Mouse (Mus musculus) ES-E14 (cell line): ENCODE results near the gene Ndc1. TPM values are rescaled to one million over a fixed set of nuclear protein-coding genes. Genes with fewer than 3 reads are reported as not detected.
A peak's percentile ranks its signal among the peaks of the same experiment; 100 is the strongest.

ENCODE experiments used
- DNase-seq: peaks from one replicate; pipeline ENCODE4 v3.0.0-alpha.2; 2013; ENCODE audit warnings: low read depth, low spot score
- H3K27ac ChIP-seq: 2 replicates; pipeline ENCODE4 v1.5.1; 2012; ENCODE audit warnings: low read depth, mild to moderate bottlenecking, low read length, moderate library complexity, mixed read lengths; ENCODE audit not compliant: poor library complexity, insufficient read depth, severe bottlenecking
- H3K36me3 ChIP-seq: 2 replicates; pipeline ENCODE4 v1.6.1; 2012; ENCODE audit warnings: mild to moderate bottlenecking, low read length, moderate library complexity, mixed read lengths; ENCODE audit not compliant: control insufficient read depth, poor library complexity, insufficient read depth, severe bottlenecking
- H3K4me1 ChIP-seq, 2 experiments: fragments of 150-350 bp in 1 of 2; sonication (generic) in 1 of 2; 2 replicates each; pipeline ENCODE4 v1.6.1; 2012; ENCODE audit warnings: low read length in 2 of 2, mild to moderate bottlenecking in 1 of 2, mixed read lengths in 1 of 2; ENCODE audit not compliant: control insufficient read depth in 2 of 2, insufficient read depth in 2 of 2, poor library complexity in 1 of 2
- H3K4me3 ChIP-seq, 2 experiments: fragments of 150-350 bp in 1 of 2; sonication (generic) in 1 of 2; 2 replicates each; pipeline ENCODE4 v1.5.1; 2012; ENCODE audit warnings: low read length in 2 of 2, low read depth in 1 of 2, mild to moderate bottlenecking in 1 of 2, mixed read lengths in 1 of 2; ENCODE audit not compliant: insufficient read depth in 1 of 2, poor library complexity in 1 of 2, severe bottlenecking in 1 of 2
- H3K9ac ChIP-seq: 2 replicates; pipeline ENCODE4 v1.6.1; 2012; ENCODE audit warnings: low read depth, mild to moderate bottlenecking, low read length, mixed read lengths; ENCODE audit not compliant: poor library complexity, insufficient read depth, severe bottlenecking
- H3K9me3 ChIP-seq: fragments of 150-350 bp; sonication (generic); 2 replicates; pipeline ENCODE4 v1.6.1; 2012; ENCODE audit warnings: low read depth, mild to moderate bottlenecking, low read length; ENCODE audit not compliant: control insufficient read depth, insufficient read depth
- CHD2 ChIP-seq: IDR thresholded peaks from 2 replicates; pipeline ENCODE4 v1.6.1; 2014; ENCODE audit warnings: mild to moderate bottlenecking, low read depth, low read length, inconsistent platforms
- HCFC1 ChIP-seq: IDR thresholded peaks from 2 replicates; pipeline ENCODE4 v1.6.1; 2012; ENCODE audit warnings: low read length, inconsistent platforms, borderline replicate concordance; ENCODE audit not compliant: insufficient read depth
- MAFK ChIP-seq: IDR thresholded peaks from 2 replicates; pipeline ENCODE4 v1.6.1; 2014; ENCODE audit warnings: mild to moderate bottlenecking, low read depth, low read length, inconsistent platforms; ENCODE audit not compliant: insufficient read depth
- ZC3H11A ChIP-seq: IDR thresholded peaks from 2 replicates; pipeline ENCODE4 v1.6.1; 2012; ENCODE audit warnings: low read depth, mild to moderate bottlenecking, inconsistent platforms, low read length, borderline replicate concordance
- ZNF384 ChIP-seq: IDR thresholded peaks from 2 replicates; pipeline ENCODE4 v1.6.1; 2012; ENCODE audit warnings: low read depth, low read length, inconsistent platforms
- in situ Hi-C, 2 experiments: fragments of 600-800 bp; cut with MboI; formaldehyde crosslinking; loops; one replicate each; pipeline ENCODE4 v1.15.1; 2025; ENCODE audit warnings: low sequenced_read_pairs in 2 of 2, inconsistent platforms in 1 of 2; ENCODE audit not compliant: unreplicated experiment in 2 of 2
- total RNA-seq: library from RNA; depleted of rRNA; stranded (reverse); fragments of 300-350 nt; gene quantifications from 2 replicates; pipeline ENCODE4 v1.2.3, GENCODE M21; 2012

Ndc1 gene
- total RNA-seq, 1 experiment: 102 TPM

GRCm38 (mm10) chr4:107333514-107333913 lies 34.1 kb upstream of the Ndc1 start:
- Histone ChIP-seq H3K27ac (no peak overlapping the region), H3K9ac (no peak overlapping the region)

GRCm38 (mm10) chr4:107336356-107336755 lies 31.2 kb upstream of the Ndc1 start:
- H3K4me3 ChIP-seq: no peak overlapping the region
- no peaks in the 10 kb centered on the region for H3K36me3 ChIP-seq
- H3K4me1 ChIP-seq: no peaks in the 10 kb centered on the region
- no peak for DNase-seq
- in situ Hi-C loops: no loop called here
- no peak overlapping the region for H3K9ac ChIP-seq
- H3K9me3 ChIP-seq: no peaks in the 10 kb centered on the region
- H3K27ac ChIP-seq: no peak overlapping the region
- TF ChIP-seq ZNF384: no peak
- TF ChIP-seq HCFC1: no peak
- TF ChIP-seq CHD2: no peak
- no peak for TF ChIP-seq ZC3H11A
- TF ChIP-seq MAFK: no peak

More at GRCm38 (mm10) chr4:107333514-107333913, 34.1 kb upstream of the Ndc1 start:
- TF ChIP-seq ZNF384 (no peak), CHD2 (no peak), ZC3H11A (no peak), HCFC1 (no peak), MAFK (no peak)
- in situ Hi-C loops: no loop called here
- Histone ChIP-seq H3K4me3 (no peak overlapping the region), H3K36me3 (no peaks in the 10 kb centered on the region), H3K9me3 (no peaks in the 10 kb centered on the region), H3K4me1 (no peaks in the 10 kb centered on the region)
- DNase-seq: peak; percentile 7

GRCm38 (mm10) chr4:107337455-107337854 lies 30.1 kb upstream of the Ndc1 start:
- no peaks in the 10 kb centered on the region for H3K9me3 ChIP-seq
- in situ Hi-C loops: no loop called here
- H3K4me1 ChIP-seq: no peaks in the 10 kb centered on the region
- TF ChIP-seq ZC3H11A: no peak
- no peak for TF ChIP-seq MAFK
- TF ChIP-seq CHD2: no peak
- no peak for TF ChIP-seq HCFC1
- no peak for TF ChIP-seq ZNF384
- no peak overlapping the region for H3K27ac ChIP-seq
- H3K4me3 ChIP-seq: no peak overlapping the region
- H3K36me3 ChIP-seq: no peaks in the 10 kb centered on the region
- DNase-seq: no peak
- H3K9ac ChIP-seq: no peak overlapping the region

- Histone ChIP-seq H3K9ac (no peak overlapping the region), H3K36me3 (no peaks in the 10 kb centered on the region), H3K4me3 (no peak overlapping the region), H3K27ac (no peak overlapping the region), H3K4me1 (no peaks in the 10 kb centered on the region), H3K9me3 (no peaks in the 10 kb centered on the region)
- in situ Hi-C loops: no loop called here
- DNase-seq: no peak
- TF ChIP-seq ZC3H11A (no peak), HCFC1 (no peak), CHD2 (no peak)
Observed at GRCm38 (mm10) chr4:107341354-107341753, 26.2 kb upstream of the Ndc1 start.

GRCm38 (mm10) chr4:107344612-107345011 lies 23.0 kb upstream of the Ndc1 start:
- Histone ChIP-seq H3K27ac (no peak overlapping the region), H3K9ac (no peak overlapping the region), H3K9me3 (no peaks in the 10 kb centered on the region), H3K36me3 (no peaks in the 10 kb centered on the region), H3K4me1 (no peaks in the 10 kb centered on the region), H3K4me3 (no peak overlapping the region)
- in situ Hi-C loops: no loop called here
- no peak for DNase-seq
- TF ChIP-seq CHD2 (no peak), MAFK (no peak), ZC3H11A (no peak), ZNF384 (no peak), HCFC1 (no peak)
